Mouse (Mus musculus) CH12.LX (cell line): ENCODE results near the gene Igflr1.

Experiments used
- BHLHE40 ChIP-seq: IDR thresholded peaks from 2 replicates; pipeline ENCODE4 v1.6.1; 2011; ENCODE audit warnings: mild to moderate bottlenecking, low read depth, low read length, improper control_type of control experiment
- E2F4 ChIP-seq: IDR thresholded peaks from 2 replicates; pipeline ENCODE4 v1.6.1; 2011; ENCODE audit warnings: low read depth, low read length, improper control_type of control experiment; ENCODE audit not compliant: insufficient replicate concordance
- POLR2A ChIP-seq: IDR thresholded peaks from 2 replicates; pipeline ENCODE4 v1.6.1; 2011; ENCODE audit warnings: low read depth, mild to moderate bottlenecking, improper control_type of control experiment, low read length

GRCm38 (mm10) chr7:30566033-30566432 lies 806 bp downstream of the Igflr1 start:
- TF ChIP-seq POLR2A (no peak), E2F4 (no peak), BHLHE40 (no peak)
